Mouse (Mus musculus): ENCODE results near the gene Kif24.

Kif24 gene

GRCm38 (mm10) chr4:41406597-41406996 is 58.1 kb downstream of the Kif24 start:
- no peak for DNase-seq (ENCODE audit: low read depth, low spot score)

- no peak for DNase-seq (ENCODE audit: low read depth, low spot score)
These were observed 63.1 kb downstream of the Kif24 start for GRCm38 (mm10) chr4:41401573-41401972.

GRCm38 (mm10) chr4:41401167-41401566 is 63.5 kb downstream of the Kif24 start:
- no peak for DNase-seq (ENCODE audit: low read depth, low spot score)

- DNase-seq (ENCODE audit: low read depth, low spot score): no peak
These were observed 64.8 kb downstream of the Kif24 start for GRCm38 (mm10) chr4:41399904-41400303.

- no peak for DNase-seq (ENCODE audit: low read depth, low spot score)
These were observed 66.3 kb downstream of the Kif24 start for GRCm38 (mm10) chr4:41398353-41398752.

GRCm38 (mm10) chr4:41394651-41395050 is 70.0 kb downstream of the Kif24 start:
- no peak for DNase-seq (ENCODE audit: low read depth, low spot score)

GRCm38 (mm10) chr4:41391015-41391414 is 73.7 kb downstream of the Kif24 start:
- no peak for DNase-seq (ENCODE audit: low read depth, low spot score)

- DNase-seq (ENCODE audit: low read depth, low spot score): peak; percentile 83
These were observed 74.6 kb downstream of the Kif24 start for GRCm38 (mm10) chr4:41390122-41390521.

- DNase-seq (ENCODE audit: low read depth, low spot score): no peak
These were observed 75.4 kb downstream of the Kif24 start for GRCm38 (mm10) chr4:41389240-41389639.

GRCm38 (mm10) chr4:41388616-41389015 is 76.1 kb downstream of the Kif24 start:
- DNase-seq (ENCODE audit: low read depth, low spot score): no peak

GRCm38 (mm10) chr4:41387755-41388469 is 76.8 kb downstream of the Kif24 start:
- DNase-seq (ENCODE audit: low read depth, low spot score): no peak

GRCm38 (mm10) chr4:41386412-41386975 is 78.2 kb downstream of the Kif24 start:
- no peak for DNase-seq (ENCODE audit: low read depth, low spot score)

GRCm38 (mm10) chr4:41381213-41381950 is 83.3 kb downstream of the Kif24 start:
- no peak for DNase-seq (ENCODE audit: low read depth, low spot score)

GRCm38 (mm10) chr4:41377567-41377966 is 87.1 kb downstream of the Kif24 start:
- DNase-seq (ENCODE audit: low read depth, low spot score): no peak

- DNase-seq (ENCODE audit: low read depth, low spot score): no peak
These were observed 94.8 kb downstream of the Kif24 start for GRCm38 (mm10) chr4:41369702-41370437.

GRCm38 (mm10) chr4:41368198-41368597 is 96.5 kb downstream of the Kif24 start:
- DNase-seq (ENCODE audit: low read depth, low spot score): no peak

- no peak for DNase-seq (ENCODE audit: low read depth, low spot score)
These were observed 103.6 kb downstream of the Kif24 start for GRCm38 (mm10) chr4:41361059-41361458.

- DNase-seq (ENCODE audit: low read depth, low spot score): no peak
These were observed 105.3 kb downstream of the Kif24 start for GRCm38 (mm10) chr4:41359358-41359757.

GRCm38 (mm10) chr4:41358669-41359068 is 106.0 kb downstream of the Kif24 start:
- DNase-seq (ENCODE audit: low read depth, low spot score): no peak

- no peak for DNase-seq (ENCODE audit: low read depth, low spot score)
These were observed 107.5 kb downstream of the Kif24 start for GRCm38 (mm10) chr4:41357154-41357553.

GRCm38 (mm10) chr4:41353265-41353664 is 111.4 kb downstream of the Kif24 start:
- DNase-seq (ENCODE audit: low read depth, low spot score): peak; percentile 8

GRCm38 (mm10) chr4:41352758-41353157 is 111.9 kb downstream of the Kif24 start:
- DNase-seq (ENCODE audit: low read depth, low spot score): no peak

All from CD4-positive, CD25-positive, alpha-beta regulatory T cell, adult 2 months (primary cell).